Mouse (Mus musculus) kidney, postnatal 4 days (tissue): ENCODE data around the gene Slc35c2.

Source experiments
- DNase-seq, 2 experiments: peaks; one replicate each; pipeline ENCODE4 v3.0.0; 2021; ENCODE audit warnings: mixed read lengths in 2 of 2

Slc35c2 gene

DNA sequence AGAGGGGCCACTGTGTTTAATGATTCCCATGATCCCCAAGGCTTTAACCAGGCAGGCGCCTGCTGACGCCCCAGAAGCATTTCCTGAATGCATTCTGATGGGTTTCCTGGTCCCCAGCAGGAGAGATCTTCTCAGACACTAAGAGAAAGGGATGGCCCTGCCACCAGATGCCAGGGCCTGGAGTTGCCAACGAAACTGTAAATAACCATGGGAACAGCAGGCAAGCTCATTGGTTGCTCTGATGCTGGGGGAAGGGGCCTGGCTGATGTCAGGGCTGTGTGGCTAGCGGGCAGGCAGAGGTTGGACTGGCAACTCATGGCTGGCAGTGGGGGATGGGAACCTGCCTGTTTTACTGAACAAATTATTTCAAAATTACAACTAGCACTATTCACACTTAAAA is 14.1 kb downstream of the Slc35c2 start:
- DNase-seq: no peak

DNA sequence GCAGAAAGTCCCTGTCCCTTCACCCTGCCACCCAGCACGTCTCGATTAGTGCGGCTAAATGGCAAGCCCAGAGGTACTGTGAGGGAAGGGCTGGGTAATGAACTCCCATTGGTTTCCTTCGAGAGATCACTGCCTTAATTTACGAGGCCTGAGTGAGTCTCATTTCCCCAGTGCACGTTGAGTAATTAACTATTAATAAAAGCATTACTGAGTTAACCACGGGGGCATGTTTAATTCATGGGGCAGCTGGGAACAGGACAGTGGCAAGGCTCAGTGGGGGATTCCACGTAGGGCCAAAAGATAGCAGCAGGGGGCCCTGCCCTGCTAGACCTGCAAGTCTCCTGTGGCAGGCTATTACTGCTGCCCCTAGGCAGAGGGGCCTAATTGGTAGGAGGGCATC is 16.3 kb downstream of the Slc35c2 start:
- DNase-seq: no peak

DNA sequence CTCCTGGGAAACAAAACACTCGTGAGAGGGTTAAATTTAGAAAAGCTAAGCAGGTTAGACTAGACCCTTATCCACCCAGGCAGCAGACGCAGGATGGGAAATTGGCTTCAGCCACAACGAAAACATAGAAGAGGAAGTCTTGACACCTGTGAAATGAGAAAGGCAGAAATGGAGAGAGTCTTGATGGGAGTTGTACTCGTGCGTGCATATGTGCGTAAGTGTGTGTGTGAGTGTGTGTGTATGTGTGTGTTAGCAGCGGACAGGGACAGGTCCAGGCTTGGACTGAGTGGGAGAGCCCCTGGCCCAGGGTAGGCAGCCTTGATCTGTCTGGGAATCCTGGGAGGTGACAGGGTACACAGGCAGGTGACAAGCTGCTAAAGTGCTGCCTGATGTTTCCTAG is 16.8 kb downstream of the Slc35c2 start:
- DNase-seq: no peak

DNA sequence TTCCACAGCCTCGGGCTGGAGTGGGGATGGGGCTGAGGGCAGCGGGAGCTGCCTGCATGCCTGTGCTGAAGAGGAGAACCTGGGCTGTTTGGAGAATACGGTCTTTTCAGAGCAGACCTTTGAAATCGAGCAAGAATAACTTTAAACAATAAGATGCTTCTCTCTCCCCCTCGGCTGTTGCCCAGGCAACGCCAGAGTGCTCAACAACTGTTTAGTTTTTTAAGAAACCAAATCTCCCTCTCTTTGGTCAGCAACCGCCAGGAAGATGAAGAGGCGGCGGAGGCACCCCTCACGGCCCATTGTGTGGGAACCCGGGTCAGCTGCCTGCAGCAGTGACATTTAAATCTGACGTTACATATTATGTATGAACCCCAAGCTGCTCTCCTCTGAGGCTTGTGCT is 20.9 kb downstream of the Slc35c2 start:
- no peak for DNase-seq

DNA sequence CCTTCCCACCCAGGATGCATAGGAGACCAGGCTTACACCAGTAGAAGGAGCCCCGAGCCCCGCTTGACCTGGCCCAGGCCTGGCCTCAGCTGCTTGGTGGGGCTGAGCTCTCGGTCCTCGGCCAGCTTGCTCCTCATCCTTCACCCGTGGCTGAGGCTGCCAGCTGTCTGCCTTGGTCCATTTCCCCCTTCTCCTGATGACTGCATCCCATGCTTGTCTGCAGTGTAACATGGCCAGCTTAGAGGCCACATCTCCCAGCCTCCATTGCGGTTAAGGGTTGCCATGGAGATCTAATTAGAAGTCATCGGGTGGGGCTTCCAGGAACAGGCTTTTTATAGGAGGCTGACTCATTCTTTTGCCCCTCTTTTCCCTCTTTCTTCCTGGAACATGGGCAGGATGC is 23.8 kb downstream of the Slc35c2 start:
- DNase-seq: no peak

DNA sequence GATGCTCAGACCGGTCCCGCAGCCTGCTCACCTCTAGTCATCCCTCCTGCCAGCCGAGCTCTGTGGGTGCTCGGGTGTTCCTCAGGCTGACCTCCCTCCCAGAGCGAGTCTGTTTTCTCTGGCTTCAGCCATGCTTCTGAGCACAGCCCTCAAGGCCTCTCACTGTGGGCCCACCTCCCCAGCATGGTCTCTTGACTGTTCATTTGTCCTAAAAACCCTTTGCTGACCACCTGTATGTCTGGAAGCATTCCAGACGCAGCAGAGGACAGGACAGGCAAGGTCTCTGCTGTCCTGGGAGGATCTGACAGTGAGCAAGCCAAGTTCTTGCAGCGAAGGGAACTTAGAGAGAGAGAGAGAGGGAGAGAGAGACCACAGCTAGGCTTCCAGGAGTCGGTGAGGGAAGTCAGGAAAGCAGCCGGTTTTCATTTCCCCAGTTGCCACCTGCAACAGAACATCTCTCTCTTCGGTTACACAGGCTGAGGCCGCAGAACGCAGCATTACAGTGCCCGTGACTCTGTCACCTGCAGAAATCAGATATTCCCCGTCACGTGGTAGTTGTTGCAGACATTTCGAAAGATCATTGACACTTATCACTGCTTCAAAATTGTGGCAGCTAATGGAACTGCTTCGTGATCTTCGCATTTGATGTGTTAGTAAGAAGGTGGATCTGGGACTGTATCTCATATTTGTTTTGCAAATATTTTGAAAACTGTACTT is 25.2 kb downstream of the Slc35c2 start:
- no peak for DNase-seq

DNA sequence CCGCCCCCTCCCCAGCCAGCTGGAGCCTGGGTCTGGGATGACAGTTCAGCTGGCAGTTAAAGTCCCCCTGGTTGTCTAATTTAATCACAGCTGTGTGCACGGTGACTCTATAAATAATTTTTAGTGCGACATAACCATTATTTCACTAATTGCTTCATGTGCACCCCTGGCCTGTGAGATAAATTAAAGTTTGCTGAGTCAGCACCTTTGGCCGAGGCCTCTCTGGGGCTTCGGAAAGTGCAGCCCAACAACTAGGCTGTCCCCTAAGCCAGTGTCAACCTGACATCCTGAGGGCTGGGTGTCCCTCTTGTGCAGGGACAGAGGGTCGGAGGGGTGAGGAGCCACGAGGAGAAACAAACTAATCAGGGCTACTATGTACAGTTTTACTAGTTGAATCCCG is 27.8 kb downstream of the Slc35c2 start:
- no peak for DNase-seq

DNA sequence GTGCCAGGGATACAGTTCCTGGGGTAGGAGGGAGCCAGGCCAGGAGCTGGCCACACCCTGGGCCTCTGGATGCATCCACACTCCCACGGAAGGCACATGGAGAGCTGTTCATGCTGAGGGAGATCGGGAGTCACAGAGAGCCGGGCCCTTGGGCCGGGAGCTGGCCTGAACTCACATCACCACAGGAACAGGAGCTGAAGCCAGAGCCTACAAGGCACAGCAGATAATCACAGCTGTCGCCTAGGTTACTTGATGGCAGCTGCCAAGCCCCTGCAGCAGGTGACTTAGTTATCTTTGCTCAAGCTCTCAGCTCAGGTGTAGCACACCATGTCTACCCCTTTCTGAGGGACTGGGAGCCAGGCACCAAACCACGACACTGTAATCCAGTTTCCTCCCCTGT is 29.3 kb downstream of the Slc35c2 start:
- DNase-seq: no peak

DNA sequence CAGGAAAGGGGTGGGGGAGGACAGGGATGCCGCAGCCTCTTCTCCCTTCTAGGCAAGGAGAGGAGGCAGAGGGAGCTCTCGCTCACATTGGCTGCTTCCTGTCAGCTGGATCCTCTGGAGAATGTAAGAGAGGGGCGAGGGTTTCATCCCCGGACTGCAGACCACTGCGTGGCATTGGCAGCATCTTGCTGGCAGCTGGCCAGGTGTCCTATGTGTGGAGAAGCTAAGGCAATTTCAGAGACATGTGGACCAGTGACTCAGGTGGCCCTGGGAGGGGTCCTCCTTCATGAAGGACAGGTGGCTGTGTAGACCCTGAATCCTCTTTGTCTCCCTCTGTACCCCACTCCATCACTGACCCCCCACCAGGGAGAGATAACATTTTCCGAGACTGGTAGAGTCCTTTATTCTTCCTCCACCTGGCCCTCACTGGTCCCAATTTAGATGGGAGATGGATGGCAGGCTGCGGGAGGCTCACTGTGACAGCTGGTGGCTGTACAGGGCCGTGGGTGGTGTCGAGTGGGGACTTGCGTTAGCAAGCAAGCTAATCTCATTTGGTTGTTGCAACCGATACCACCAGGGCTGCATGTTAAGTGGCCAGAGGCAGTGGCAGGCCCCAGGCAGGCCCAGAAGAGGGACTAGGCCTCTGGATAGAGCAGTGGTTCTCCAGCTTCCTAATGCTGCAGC is 30.4 kb downstream of the Slc35c2 start:
- no peak for DNase-seq

DNA sequence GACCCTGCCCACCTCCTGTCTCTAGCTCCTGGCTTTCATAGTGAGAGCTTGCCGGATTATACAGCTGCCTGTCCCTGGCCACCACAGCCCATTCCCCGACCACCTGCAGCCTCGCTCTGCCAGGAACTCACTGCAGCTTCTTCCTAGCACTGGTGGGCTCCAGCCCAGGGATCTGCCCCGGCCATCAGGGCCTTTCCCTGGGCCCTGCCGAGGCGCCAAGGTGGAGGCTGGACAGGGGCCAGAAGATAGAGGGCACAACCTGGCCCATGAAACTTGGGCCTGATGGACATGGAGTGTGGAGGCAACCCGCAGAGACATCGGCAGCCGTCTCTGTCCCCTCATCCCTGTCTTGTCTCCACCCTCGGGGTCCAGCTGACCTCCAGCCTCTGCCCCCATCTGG is 31.5 kb downstream of the Slc35c2 start:
- no peak for DNase-seq

DNA sequence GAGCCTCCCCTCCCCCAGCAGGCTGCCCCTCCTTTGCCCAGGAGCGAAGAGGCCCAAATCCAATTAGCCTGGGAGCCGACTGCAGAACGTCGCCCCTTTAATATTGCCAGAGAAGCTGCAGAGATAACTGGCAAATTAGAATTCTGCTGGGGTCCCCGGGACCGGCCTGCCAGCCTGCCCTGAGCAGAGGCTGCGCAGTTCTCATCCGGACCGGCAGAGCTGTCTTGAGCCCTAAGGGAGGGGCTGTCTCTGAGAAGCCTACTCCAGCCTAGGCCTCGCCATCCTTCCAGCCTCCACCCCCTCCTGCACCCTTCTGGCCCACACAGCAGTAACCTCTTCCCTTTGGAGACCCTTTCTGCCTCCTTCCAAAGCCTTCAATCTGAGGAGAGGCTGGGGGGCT is 33.8 kb downstream of the Slc35c2 start:
- DNase-seq: no peak

DNA sequence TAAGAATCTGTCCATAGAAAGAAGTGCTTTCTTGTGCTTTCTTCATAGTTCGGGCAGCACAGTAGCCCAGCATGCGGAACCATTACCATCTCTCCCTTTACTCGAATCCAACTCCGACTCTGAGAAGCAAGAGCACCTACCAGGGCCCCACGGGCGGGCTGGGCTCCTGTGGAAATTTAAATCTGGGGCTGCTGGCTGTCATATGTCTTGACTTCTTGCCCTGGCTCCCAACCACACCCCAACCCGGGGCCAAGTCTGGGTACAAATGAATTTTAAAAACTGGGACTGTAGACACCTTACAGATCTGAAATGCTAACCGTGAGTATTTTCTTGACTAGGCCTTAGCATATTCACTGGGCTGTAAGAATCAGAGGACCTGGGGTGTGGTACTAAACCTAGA is 34.4 kb downstream of the Slc35c2 start:
- DNase-seq: no peak

DNA sequence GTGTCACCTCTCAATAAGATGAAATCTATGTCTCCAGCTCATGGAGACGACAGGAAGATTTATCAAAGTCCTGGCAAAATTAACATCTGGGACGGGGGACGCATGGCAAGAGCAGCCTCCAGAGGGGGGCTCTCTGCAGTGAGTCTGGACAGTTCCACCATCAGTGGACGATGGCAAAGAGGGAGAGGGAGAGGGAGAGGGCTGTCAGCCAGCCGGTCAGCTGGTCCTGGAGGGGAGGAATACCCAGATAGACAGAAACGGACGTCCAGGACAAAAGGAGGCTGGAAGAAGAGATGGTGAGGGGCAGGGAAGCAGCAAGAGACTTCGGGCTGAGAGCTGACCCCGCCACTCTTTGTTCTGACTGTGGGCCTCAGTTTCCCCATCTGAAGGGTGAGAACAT is 34.9 kb downstream of the Slc35c2 start:
- no peak for DNase-seq

DNA sequence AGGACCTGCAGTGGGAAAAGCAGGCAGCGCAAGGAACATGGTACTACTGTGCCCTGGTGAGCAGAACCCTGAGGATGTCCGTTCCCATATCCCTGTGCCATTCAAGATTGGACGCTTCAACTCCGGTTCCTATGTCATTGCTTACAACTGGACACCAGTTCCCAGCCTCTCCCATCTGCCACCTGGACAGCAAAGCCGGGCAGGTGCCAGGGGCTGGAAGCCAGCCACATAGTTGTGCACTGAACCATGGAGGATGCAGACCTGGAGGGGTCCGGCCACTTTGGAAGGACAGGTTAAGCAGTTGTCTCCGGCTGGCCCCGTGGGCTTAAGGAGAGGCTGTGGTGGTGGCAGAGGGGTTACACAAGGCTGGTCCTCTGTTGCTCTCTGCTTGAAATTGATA is 35.3 kb downstream of the Slc35c2 start:
- DNase-seq: peak; percentile 48 to 63

DNA sequence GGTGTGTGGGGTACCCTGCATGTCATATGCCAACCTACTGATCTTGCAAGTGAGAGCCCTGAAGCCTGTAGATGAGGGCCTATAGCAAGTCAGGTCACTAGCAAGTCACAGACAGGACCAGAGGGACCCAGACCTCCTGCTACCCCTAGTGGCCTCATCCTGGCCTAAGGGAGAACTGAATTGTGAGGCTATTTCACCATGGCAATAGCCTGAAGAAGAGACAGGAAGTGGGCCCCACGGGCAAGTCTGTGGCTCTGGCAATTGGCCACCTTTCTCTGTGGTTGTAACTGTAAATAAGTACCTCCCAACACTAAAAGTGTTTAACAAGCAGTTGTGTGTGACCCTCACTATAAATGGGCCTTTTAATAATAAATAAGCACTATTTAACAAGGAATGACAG is 36.8 kb downstream of the Slc35c2 start:
- DNase-seq: no peak

DNA sequence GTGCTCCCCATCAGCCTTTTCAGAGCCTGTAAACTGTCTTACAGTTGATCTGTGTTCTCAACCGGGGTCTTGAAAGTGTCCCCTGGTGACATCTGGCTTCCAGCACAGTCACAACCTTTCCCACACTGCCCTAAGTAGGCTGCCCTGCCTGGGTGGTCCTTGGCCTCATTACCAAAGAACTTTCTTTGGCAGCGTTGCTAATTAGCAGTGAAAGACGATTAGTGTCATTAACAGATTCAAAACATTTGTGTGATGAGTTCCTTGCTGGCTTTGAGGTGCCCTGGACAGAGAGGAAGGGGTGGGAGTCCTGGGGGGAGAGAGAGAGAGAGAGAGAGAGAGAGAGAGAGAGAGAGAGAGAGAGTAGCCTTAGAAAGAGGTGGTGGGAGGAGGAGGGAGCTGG is 38.7 kb downstream of the Slc35c2 start:
- DNase-seq: peak in 1 of 2 experiments; percentile 35

DNA sequence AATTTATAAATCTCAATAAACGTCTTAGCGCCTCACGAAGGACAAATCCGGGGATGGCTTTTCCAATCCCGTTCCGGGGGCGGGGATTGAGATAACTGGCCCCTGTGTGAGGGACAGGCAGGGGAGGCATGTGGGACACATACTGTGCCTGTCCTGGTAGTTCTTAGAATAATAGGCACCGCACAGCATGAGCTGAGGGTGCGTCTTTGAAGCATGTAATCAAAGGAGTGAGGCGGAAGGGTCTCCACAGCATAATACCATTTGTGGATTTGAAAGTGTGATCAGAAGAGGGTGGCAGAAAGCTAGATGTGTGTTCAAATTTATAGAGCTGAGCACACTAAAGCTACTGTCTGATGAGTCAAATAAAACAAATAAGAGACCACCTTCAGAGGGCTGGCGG is 41.3 kb downstream of the Slc35c2 start:
- no peak for DNase-seq

DNA sequence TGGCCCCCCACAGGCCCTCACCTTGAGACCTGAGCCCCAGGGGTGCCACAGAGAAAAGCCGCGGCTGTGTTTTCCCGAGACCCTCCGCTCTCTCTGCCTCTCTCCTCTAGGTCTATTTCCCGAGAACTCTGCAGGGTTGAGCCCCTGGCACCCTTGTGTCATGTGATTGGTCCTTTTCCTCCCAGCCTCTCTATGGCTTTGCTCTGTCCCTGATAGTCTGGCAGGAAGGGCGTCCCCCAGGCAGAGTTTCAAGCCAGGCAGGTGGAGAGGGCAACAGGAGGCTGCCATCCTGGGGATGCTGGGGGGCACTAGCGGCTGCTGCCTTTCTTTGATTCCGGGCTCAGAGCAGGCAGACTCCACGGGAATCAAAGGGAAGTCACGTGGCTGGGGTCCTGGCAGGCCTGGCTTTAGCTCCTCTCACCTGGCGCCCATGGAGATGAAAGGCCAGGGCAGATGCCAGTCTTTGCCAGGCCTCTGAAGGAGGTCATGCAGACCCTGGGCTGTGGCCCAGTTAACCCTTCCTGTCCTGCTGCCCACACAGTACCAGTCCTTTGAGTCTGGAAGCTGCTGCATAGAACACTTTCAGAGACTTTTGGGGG is 44.4 kb downstream of the Slc35c2 start:
- no peak for DNase-seq

DNA sequence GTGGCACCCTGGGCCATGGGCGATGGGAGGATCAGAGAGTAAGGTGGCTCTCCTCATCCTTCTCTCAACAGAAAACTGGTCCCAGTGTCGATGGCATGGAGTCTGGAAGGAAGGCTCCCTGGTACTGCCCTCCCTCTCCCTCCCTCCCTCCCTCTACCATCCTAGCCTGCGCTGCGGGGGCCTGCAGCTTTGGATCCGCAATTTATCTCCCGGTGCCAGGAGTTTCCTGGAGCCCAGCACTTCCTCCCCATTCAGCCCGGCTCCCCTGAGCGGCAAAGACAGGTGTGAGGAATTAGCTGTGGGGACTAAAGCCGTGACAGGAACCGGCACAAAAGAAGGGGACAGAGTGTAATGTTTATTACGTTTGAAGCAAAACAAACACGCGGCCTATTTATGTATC is 45.1 kb downstream of the Slc35c2 start:
- no peak for DNase-seq

DNA sequence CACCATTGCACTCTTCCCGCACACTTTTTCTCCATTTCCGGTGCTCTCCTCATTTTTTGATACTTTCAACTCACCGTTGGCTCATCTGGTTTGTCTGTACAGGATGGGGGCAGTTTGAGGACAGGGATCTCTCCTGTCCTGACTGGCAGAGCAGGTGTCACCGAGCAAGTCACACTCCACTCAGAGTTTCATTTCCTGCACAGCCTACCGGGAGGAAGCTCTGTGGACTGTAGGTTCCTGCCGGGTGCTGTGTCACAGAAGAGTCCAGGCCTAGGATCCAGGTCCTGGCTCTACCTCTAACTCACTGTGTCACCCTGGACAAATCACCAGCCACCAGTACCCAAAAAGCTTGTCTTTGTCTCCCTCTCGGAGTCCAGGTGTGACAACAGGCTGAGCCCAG is 45.9 kb downstream of the Slc35c2 start:
- DNase-seq: no peak

DNA sequence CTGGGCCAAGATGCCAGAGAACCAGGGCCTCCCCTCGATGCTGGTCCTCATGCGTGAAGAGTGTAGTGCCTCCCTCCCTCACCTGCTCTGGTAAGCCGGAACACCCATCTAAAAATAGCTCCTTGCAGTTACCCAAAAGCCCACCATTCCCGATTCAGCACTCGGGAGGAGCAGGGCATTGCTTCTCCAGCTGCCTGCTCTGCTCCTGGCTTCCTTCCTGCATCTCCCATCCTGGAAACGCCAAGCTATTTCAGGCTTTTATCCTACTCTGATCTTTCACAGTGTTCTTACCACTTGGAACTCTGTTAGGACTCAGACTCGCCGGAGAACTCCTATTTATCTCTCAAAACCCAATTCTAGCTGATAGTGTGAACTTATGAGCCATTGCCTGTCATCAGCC is 47.3 kb downstream of the Slc35c2 start:
- no peak for DNase-seq

DNA sequence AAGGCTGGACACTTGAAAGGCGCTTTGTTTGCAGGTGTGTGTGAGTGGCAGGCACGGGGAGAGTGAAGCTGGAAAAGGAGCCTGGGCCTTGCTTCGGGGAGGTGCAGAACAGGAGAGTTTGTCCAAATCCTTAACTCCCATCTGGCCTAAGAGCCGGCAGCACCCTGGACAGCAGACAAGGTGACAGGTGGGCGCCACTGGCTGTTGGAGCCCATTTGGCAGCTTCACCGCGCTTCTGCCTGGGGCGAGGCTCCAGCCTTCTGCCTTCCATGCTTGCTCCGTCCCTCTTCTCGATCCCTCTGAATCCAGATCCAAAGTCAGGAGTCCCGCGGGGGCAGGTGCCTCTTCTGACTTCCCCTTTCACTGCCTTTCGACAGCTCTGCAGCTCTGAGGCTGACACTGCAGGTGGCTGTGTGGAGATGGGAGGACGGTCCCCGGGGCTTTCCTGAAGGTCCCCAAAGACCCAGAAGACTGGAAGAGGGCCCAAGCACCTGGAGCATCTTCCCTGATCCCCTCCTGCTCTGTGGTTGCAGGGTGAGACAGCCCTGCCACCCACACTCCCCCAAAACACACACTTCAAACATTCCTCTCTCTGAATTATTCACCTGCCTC is 48.0 kb downstream of the Slc35c2 start:
- DNase-seq: peak; percentile 76 to 80

DNA sequence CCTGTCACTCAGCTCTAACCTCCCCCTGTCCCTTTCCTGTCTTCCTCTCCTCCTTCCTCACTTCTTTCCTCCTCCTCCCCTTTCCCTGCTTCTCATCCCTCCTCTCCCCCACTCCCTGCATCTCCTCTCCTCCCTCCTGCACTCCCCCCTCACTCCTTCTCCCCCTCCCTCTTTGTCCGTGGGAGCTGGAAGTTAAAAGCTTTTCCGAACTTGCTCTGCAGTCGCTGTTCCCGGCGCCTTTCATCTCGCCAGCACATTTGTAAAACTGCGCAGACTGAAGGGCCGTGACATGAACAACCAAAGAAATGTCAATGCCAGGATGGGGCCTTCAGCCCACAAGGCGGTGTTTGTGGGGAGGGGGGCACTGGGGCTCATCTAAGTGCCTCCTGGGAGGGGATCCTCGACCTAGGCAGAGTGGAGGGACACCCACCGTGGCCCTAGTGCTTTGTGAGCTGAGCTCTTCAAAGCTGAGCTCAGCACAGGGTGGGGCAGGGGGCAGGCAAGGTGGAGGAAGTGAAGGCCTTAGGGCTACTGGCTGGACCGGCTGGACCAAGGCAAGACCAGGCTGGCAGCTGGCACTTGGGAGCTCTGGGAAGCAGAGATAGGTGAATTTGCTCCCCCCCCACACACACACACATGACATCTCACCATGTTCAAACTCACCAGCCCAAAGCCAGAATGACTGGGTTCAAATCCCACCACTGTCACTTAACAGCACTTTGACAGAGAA is 49.1 kb downstream of the Slc35c2 start:
- DNase-seq: peak in 1 of 2 experiments; percentile 38
